Mouse (Mus musculus) CD4-positive, CD25-positive, alpha-beta regulatory T cell, adult 4 months (primary cell): Measurements from ENCODE around the gene Kif2a. TPM values are rescaled to one million over a fixed set of nuclear protein-coding genes. Genes with fewer than 3 reads are reported as not detected.

Experiments
- ATAC-seq: one replicate; pipeline ENCODE4 v1.8.0; 2017
- polyA plus RNA-seq, 2 experiments: library from polyadenylated mRNA; unstranded; fragments of 100-300 nt; shearing (Covaris generic); gene quantifications; one replicate each; pipeline ENCODE4 v1.2.1; 2017

Kif2a gene
- 10 to 100 TPM; 11.0 to 15.2 TPM for polyA plus RNA-seq

GRCm38 (mm10) chr13:107021461-107022265, at the start of gene Kif2a:
Kif2a (minus strand) TSS chr13:107022126.
- peak; percentile 42 for ATAC-seq

- no peak for ATAC-seq
Observed at GRCm38 (mm10) chr13:107069061-107069460, 47.1 kb upstream of the Kif2a start.

GRCm38 (mm10) chr13:107065098-107065855, 43.4 kb upstream of the Kif2a start:
- ATAC-seq = no peak

GRCm38 (mm10) chr13:107064263-107064662, 42.3 kb upstream of the Kif2a start:
- ATAC-seq = no peak

GRCm38 (mm10) chr13:107063115-107063807, 41.3 kb upstream of the Kif2a start:
- ATAC-seq = no peak

GRCm38 (mm10) chr13:107060098-107060497, 38.2 kb upstream of the Kif2a start:
- ATAC-seq = no peak

GRCm38 (mm10) chr13:107059460-107059859, 37.5 kb upstream of the Kif2a start:
- ATAC-seq = peak; percentile 70

- peak; percentile 99 for ATAC-seq
Observed at GRCm38 (mm10) chr13:107056318-107056717, 34.4 kb upstream of the Kif2a start.

- ATAC-seq = no peak
Observed at GRCm38 (mm10) chr13:107054496-107054895, 32.6 kb upstream of the Kif2a start.

- ATAC-seq = no peak
Observed at GRCm38 (mm10) chr13:107051342-107051741, 29.4 kb upstream of the Kif2a start.

GRCm38 (mm10) chr13:107044229-107044628, 22.3 kb upstream of the Kif2a start:
- no peak for ATAC-seq

GRCm38 (mm10) chr13:107042551-107042950, 20.6 kb upstream of the Kif2a start:
- no peak for ATAC-seq

GRCm38 (mm10) chr13:107039493-107039892, 17.6 kb upstream of the Kif2a start:
- ATAC-seq = no peak

- no peak for ATAC-seq
Observed at GRCm38 (mm10) chr13:107038346-107038745, 16.4 kb upstream of the Kif2a start.

GRCm38 (mm10) chr13:107035511-107036113, 13.7 kb upstream of the Kif2a start:
- ATAC-seq = no peak

- no peak for ATAC-seq
Observed at GRCm38 (mm10) chr13:107035078-107035477, 13.2 kb upstream of the Kif2a start.

GRCm38 (mm10) chr13:107034028-107034920, 12.3 kb upstream of the Kif2a start:
- peak; percentile 91 for ATAC-seq

GRCm38 (mm10) chr13:107031228-107031627, 9.3 kb upstream of the Kif2a start:
- no peak for ATAC-seq

- ATAC-seq = no peak
Observed at GRCm38 (mm10) chr13:107027218-107027617, 5.3 kb upstream of the Kif2a start.

GRCm38 (mm10) chr13:107025663-107026062, 3.7 kb upstream of the Kif2a start:
- ATAC-seq = no peak
